Mouse (Mus musculus) B cell, adult 62 days (primary cell): ENCODE measurements around the gene Nmbr. TPM values are rescaled to one million over a fixed set of nuclear protein-coding genes. Genes with fewer than 3 reads are reported as not detected.

Source experiments
- total RNA-seq: library from RNA; stranded (reverse); gene quantifications from 4 replicates; pipeline ENCODE4 v1.2.4, GENCODE M21; 2023

Gene Nmbr
- not detected in 4 replicates for total RNA-seq

GRCm38 (mm10) chr10:14705072-14706066 is at the start of gene Nmbr, which contains the start of gene Vta1:
Gene Nmbr, plus strand, starts transcription at chr10:14705591.
Gene Vta1, minus strand, starts transcription at chr10:14705560.

GRCm38 (mm10) chr10:14718114-14718513 is 12.7 kb downstream of the Nmbr start, which contains the start of gene Gje1:
Gene Gje1, minus strand, starts transcription at chr10:14718214.

Other genes with a start within 250 kb of the Nmbr start
- 0.17 TPM in 1 of 4 replicates, not detected in the others for gene Adgrg6, start 159.9 kb upstream of the Nmbr start, total RNA-seq
- gene Vta1, start within 50 bp of the Nmbr start, total RNA-seq: 38.8 to 45.1 TPM (median 44.7 TPM) in 4 replicates
- 0.39 TPM in 1 of 4 replicates, not detected in the others for gene Gje1, start 12.6 kb downstream of the Nmbr start, total RNA-seq